Mouse (Mus musculus): ENCODE results near the gene 3110018I06Rik.

3110018I06Rik gene

GRCm38 (mm10) chr12:107488371-107488770 lies at the start of gene 3110018I06Rik:
3110018I06Rik (plus strand) TSS chr12:107488632.
- DNase-seq = no peak

DNA sequence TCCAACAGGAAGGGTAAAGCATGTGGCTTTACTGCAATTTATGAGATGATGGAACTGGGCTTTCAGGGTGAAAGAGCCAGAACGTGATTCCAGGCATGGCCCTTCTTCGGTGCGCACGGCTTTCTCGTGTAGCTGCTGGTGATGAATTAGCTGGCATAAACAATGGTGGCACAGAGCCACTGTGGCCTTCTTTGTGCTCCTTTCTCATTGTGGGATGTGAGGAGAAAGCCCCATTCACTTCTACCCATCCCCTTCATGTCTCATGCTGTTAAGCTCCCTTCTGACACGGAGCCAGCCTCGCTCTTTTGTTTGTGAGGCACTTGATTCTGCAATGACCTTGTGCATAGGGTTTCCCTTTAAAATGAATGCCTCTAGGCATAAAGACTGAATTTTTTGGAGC lies 43.8 kb upstream of the 3110018I06Rik start:
- DNase-seq = no peak

DNA sequence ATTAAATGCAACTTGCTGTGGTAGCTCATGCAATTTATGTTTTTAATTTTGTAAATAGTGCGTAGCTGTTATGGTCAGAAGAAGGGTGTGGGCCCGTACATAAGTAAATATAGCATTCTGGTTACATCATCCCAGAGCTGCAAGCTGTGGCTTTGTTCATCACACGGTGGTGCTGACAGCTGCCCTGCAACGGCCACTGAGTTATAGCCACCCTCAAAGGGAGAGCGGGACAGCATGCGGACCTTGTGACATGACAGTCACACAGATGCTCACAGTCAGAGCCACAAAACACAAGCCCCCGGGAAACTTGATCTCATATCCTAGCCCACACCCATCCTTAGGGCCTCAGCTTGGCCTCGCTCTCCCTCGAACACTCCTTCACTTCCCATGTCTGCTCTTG lies 30.6 kb upstream of the 3110018I06Rik start:
- DNase-seq = no peak

DNA sequence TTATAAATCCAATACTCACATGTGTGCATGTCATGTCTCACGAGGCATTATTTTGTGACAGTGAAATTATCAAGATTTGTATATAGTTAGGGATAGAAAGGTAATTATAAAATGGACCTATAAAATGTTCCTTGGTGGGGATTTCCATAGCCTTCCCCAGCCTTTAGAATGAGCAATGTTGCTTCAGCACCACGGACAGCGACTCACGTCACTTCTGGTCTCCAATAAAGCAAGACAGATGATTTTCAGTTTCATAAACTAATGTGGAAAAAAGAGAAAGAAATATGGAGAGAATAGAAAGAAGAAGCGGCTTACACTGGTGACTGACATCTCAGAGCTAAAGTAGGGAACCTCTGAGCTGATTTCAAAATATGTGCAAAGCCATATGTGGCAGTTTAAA lies 23.7 kb upstream of the 3110018I06Rik start:
- DNase-seq = no peak

GRCm38 (mm10) chr12:107476441-107477291 lies 11.8 kb upstream of the 3110018I06Rik start:
- DNase-seq = no peak

GRCm38 (mm10) chr12:107479350-107479749 lies 9.1 kb upstream of the 3110018I06Rik start:
- no peak for DNase-seq

DNA sequence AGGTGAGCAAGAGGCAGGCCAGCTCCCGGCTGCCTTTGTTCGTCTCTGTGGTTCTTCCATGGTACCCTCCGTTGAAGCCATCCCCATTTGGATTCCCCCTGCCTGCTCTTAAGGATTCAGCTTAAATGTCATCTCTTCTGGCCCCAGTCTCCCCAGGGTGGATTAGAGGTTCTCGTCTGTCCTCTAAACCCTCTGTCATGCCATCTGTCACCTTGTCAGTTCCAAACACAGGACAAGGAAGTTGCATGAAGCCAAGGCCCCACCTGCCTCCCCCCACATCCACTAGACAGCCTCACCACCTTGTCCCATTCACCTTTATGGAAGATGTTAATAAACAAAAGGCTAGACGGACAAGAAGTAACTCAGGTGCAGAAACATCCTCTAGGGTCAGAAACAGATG lies 5.4 kb upstream of the 3110018I06Rik start:
- peak; percentile 35 for DNase-seq

DNA sequence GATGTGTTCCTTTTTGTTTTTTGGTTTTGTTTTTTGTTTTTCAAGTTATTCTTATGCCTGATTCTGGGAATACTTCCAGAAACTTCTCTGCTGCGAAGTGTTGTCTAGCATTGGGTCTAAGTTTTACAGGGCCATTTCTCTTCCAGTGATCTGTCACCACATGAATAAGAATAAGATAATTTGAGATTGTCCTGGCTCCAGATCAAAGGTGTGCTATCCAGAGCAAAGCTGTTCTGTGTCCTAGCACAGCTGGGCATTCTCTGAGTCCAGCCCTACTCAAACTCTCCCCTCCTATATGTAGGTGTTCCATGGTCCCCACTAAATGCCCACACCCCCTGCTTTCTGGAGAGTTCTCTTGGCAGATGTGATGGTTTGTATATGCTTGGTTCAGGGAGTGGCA lies 2.9 kb downstream of the 3110018I06Rik start:
- DNase-seq = no peak

DNA sequence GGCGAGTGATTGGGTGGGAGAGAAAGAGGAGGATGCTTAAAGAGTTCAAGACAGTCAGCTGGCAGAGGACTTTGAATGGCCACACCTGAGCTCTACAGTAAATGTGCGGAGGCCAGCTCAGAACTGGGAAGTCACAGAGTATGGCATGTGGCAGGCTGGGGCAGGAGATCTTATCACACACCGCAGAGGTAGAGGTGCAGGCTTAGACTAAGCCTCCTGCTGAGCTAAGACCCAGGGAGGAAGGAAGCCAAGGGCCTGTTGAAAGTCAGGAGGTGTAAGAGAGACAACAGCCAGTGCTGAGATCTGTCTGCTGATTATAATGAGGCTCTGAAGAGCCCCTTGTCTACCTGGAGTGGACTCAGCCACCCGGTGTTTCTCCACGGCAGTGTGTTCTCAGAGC lies 8.5 kb downstream of the 3110018I06Rik start:
- DNase-seq = no peak

DNA sequence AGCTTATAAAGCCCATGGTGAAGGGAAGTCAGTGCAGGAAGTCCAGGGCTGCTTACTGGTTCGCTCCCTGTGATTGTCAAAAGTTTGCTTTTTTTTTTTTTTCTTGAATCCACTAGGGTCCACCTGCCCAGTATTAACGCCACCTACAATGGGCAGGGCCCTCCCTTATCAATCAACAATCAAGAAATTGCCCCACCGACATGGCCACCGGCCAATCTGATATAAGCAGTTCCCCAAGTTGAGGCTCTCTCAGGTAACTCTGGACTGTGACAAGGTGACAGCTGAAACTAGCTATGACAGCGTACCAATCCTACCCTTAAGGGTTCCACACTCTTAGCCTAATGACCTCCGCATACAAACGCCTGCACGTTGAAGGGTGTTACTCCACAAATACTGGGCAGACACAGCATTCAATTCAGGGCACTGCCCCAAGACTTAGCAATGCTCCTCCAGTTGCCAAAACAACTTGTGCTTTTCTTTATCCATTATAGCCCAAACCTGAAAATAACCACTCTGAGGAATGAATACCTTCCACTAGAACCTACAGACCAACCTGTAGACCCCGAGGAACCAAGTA lies 21.3 kb downstream of the 3110018I06Rik start:
- DNase-seq = no peak

DNA sequence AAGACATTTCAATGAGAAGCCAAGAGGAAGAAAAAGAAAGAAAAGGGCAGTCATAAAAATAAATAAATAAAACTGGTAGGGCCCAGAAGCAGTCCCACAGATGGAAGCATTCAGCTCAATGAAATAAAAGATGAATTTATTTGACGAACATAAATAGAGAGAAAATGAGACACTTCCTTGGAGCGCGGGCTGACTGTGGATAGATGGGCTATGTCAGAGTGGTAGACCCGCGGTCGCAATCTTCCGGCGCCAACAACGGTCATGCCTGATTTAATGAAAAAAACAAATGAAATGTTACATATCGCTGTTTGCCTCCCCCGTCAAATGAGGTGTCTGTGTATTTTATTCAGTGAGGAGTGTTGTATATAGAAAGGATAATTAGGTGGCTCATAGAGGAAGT lies 22.7 kb downstream of the 3110018I06Rik start:
- no peak for DNase-seq

GRCm38 (mm10) chr12:107516265-107517217 lies 28.1 kb downstream of the 3110018I06Rik start:
- DNase-seq = peak; percentile 5

GRCm38 (mm10) chr12:107520941-107521340 lies 32.5 kb downstream of the 3110018I06Rik start:
- no peak for DNase-seq

GRCm38 (mm10) chr12:107528346-107528880 lies 40.0 kb downstream of the 3110018I06Rik start:
- no peak for DNase-seq

DNA sequence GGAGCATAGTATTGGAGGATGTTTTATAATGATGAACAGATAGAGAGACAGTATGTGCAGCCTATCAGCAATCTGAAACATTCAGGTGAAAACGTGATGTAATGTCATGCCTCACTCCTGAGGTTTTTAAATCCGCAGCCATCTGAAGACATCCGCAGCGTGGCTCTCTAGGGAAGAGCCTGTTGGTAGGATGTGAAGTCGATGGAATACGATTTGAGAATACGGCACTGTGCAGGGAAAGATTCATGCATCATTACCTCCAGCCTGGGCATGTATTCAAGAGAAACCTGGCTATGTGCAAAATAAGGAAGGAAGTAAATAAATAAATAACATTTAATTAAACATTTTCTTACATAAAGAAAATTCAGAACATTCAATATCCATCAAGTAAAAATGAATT lies 44.4 kb downstream of the 3110018I06Rik start:
- no peak for DNase-seq

All from cerebellum, adult 11-12 months (tissue).